Mouse (Mus musculus) forebrain, embryonic 14.5 days (tissue): ENCODE results near the gene Supt7l. TPM values are rescaled to one million over a fixed set of nuclear protein-coding genes. Genes with fewer than 3 reads are reported as not detected.
A peak's percentile ranks its signal among the peaks of the same experiment; 100 is the strongest.
"Not testable (repeated sequence)": the region's sequence is repeated elsewhere in the genome, so short reads cannot be mapped to it uniquely, and the experiment has no call there.

ENCODE experiments used
- ATAC-seq: fragments of 200-750 bp; cut with Nextera tagmentation; 2 replicates; pipeline ENCODE4 v1.8.0; 2017; ENCODE audit warnings: mild to moderate bottlenecking, moderate library complexity
- DNase-seq: peaks from one replicate; pipeline ENCODE4 v3.0.0-alpha.2; 2015; ENCODE audit warnings: low spot score
- H3K27ac ChIP-seq: fragments of 300-500 bp; sonication (generic); 2 replicates; pipeline ENCODE4 v1.5.1; 2014; ENCODE audit warnings: low read depth, mild to moderate bottlenecking, control low read depth, low read length, moderate library complexity
- H3K27me3 ChIP-seq: fragments of 300-500 bp; sonication (generic); replicated peaks from 2 replicates; pipeline ENCODE4 v1.6.1; 2014; ENCODE audit warnings: low read length, control low read depth, mixed read lengths; ENCODE audit not compliant: control insufficient read depth, insufficient read depth
- H3K36me3 ChIP-seq: fragments of 300-500 bp; sonication (generic); 2 replicates; pipeline ENCODE4 v1.6.1; 2014; ENCODE audit warnings: low read length, control low read depth; ENCODE audit not compliant: control insufficient read depth, insufficient read depth
- H3K4me1 ChIP-seq: fragments of 300-500 bp; sonication (generic); 2 replicates; pipeline ENCODE4 v1.6.1; 2014; ENCODE audit warnings: antibody characterized with exemption, low read length, control low read depth; ENCODE audit not compliant: control insufficient read depth, insufficient read depth
- H3K4me2 ChIP-seq: fragments of 300-500 bp; sonication (generic); 2 replicates; pipeline ENCODE4 v1.6.1; 2014; ENCODE audit warnings: mild to moderate bottlenecking, control low read depth, low read length
- H3K4me3 ChIP-seq: fragments of 300-500 bp; sonication (generic); 2 replicates; pipeline ENCODE4 v1.5.1; 2014; ENCODE audit warnings: low read depth, low read length, control low read depth
- H3K9ac ChIP-seq: fragments of 300-500 bp; sonication (generic); 2 replicates; pipeline ENCODE4 v1.6.1; 2014; ENCODE audit warnings: mild to moderate bottlenecking, low read length, control low read depth, moderate library complexity
- H3K9me3 ChIP-seq: fragments of 300-500 bp; sonication (generic); replicated peaks from 2 replicates; pipeline ENCODE4 v1.6.1; 2016; ENCODE audit warnings: low read length, control low read depth, mixed read lengths; ENCODE audit not compliant: control insufficient read depth
- WGBS: fragments of 180-500 bp; shearing (Covaris S2); extraction: QIAGEN DNeasy Blood & Tissue Kit; methylation state at CpG from one replicate; pipeline ENCODE4 v1.1.7; 2014; 5-methylcytosine and 5-hydroxymethylcytosine counted together
- polyA plus RNA-seq: library from polyadenylated mRNA; unstranded; fragments of >200 nt; fragmentation: Nextera tagmentation; extraction: Ambion mirVana; gene quantifications from 2 replicates; pipeline ENCODE4 v1.2.1, GENCODE M21; 2014

Gene Supt7l
- 10.0 and 13.7 TPM in 2 replicates for polyA plus RNA-seq

DNA sequence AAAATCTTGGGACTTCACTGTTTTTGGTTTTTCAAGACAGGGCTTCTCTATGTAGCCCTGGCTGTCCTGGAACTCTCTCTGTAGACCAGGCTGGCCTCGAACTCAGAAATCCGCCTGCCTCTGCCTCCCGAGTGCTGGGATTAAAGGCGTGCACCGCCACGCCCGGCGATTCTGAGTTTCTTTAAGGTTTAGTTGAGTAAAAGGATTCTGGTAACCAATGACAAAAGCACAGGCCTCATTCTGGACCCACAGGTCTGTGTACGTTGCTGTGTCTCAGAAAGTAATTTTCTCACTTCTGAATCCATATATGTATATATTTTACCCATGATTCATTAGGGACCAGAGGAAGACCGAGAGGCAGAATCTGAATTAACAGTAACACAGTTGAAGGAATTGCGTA is at the start of gene Supt7l:
TSS of gene Supt7l (minus strand) at position 101 of the 400 bp plus-strand sequence.
- ATAC-seq, result not testable (repeated sequence)

DNA sequence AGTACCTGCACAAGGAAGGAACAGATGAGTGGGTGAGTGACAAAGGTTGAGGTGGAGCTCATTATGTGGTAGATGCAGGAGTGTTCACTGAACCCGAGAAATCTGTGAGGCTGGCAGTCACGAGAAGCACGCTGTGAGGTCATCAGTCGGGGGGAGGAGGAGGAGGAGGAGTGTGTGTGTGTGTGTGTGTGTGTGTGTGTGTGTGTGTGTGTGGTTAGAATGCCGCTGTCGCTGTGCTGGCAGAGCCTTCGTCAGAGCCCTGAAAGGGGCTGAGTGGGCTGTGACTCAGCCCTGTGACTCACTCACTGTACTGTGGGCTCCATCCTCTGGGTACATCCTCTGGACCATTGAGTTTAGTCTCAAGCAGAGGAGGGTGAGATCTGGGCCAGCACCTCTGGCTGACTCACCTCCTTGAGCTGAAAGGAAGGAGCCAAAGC is 49.0 kb upstream of the Supt7l start:
- H3K27me3 ChIP-seq, result no peaks in the 10 kb centered on the region
- 80% methylated on average over 6 of the region's 7 CpGs for WGBS
- no peaks in the 10 kb centered on the region for H3K36me3 ChIP-seq
- H3K4me3 ChIP-seq, result no peak overlapping the region
- no peak for DNase-seq
- no peak overlapping the region for H3K27ac ChIP-seq
- no peaks in the 10 kb centered on the region for H3K9me3 ChIP-seq
- no peaks in the 10 kb centered on the region for H3K4me1 ChIP-seq
- H3K9ac ChIP-seq, result no peak overlapping the region
- H3K4me2 ChIP-seq, result no peak overlapping the region
- ATAC-seq, result no peak

More for the DNA sequence above, at the start of gene Supt7l:
- peaks cover 14% of the 10 kb centered on the region for H3K4me1 ChIP-seq
- H3K36me3 ChIP-seq, result peaks cover 32% of the 10 kb centered on the region
- peak within 1 kb of the TSS; percentile 90 for H3K4me3 ChIP-seq
- not testable (repeated sequence) for H3K9me3 ChIP-seq, DNase-seq, H3K27me3 ChIP-seq
- peak within 1 kb of the TSS; percentile 80; the same call in 1 of the 2 replicates for H3K27ac ChIP-seq
- peak within 1 kb of the TSS; percentile 97 for H3K4me2 ChIP-seq
- WGBS, result 78% methylated on average over 11 of the region's 11 CpGs
- peak within 1 kb of the TSS; percentile 87 for H3K9ac ChIP-seq

DNA sequence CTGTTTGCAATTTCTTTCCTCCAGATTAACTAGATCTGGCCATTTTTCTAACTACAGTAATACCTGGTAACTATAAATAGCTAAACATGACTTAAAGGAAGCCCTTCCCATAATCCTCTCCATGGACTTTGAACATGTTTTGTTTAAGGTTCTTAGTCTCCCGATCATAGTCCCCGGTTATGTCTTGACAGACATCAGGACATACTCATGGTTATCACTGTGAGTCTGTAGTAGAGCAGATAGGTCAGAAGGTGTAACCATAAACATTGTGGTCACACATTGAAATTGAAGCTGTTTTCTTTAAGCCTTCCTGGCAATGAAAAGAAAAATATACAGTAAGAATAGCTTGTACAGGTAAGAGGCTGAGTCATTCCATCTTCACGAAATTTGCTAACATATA is 46.1 kb upstream of the Supt7l start:
- 95% methylated on average over 3 of the region's 3 CpGs for WGBS
- H3K27ac ChIP-seq, result no peak overlapping the region

DNA sequence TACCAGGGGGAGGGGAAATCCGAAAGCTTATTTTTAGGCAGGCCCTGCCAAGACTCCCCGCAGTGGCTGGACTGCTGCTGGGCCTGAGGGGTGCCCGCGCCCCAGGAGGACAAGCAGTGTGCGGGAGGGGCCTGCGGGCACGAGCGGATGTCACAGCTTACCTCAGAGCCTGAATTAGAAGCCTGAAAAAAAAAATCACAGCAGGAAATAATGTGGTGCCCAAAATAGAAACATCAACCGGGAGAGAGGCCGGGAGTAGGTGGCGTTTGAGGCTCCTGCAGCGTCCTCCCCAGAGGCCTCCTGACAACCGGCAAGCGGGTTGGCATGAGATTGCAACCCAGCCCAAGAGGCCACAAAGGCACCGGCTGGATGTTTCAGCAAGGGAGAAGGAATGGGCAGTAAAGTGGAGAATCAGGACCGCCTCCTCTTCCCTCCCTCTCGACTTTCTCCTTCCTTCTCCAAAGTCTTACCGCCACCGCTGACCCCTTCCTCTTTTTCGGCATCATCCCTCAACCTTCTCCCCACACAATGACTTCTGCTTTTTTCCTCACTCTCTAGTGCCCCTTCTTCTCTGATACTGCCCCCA is 43.5 kb upstream of the Supt7l start:
- no peaks in the 10 kb centered on the region for H3K36me3 ChIP-seq
- H3K4me3 ChIP-seq, result no peak overlapping the region
- ATAC-seq (no peak), DNase-seq (no peak)
- H3K4me2 ChIP-seq, result peak overlapping the region; percentile 23
- no peak overlapping the region; the same call in 1 of the 2 replicates for H3K27ac ChIP-seq
- 22% methylated on average over 20 of the region's 20 CpGs for WGBS
- no peaks in the 10 kb centered on the region for H3K27me3 ChIP-seq
- no peaks in the 10 kb centered on the region for H3K4me1 ChIP-seq
- no peaks in the 10 kb centered on the region for H3K9me3 ChIP-seq
- 0 out of 2 replicates have a peak overlapping the region, but pooled peaks have one; percentile 17 for H3K9ac ChIP-seq

More for the DNA sequence above, 46.1 kb upstream of the Supt7l start:
- Histone ChIP-seq H3K36me3 (no peaks in the 10 kb centered on the region), H3K9ac (no peak overlapping the region), H3K4me1 (no peaks in the 10 kb centered on the region), H3K4me3 (no peak overlapping the region), H3K4me2 (no peak overlapping the region), H3K27me3 (no peaks in the 10 kb centered on the region), H3K9me3 (no peaks in the 10 kb centered on the region)
- DNase-seq (no peak), ATAC-seq (no peak)

DNA sequence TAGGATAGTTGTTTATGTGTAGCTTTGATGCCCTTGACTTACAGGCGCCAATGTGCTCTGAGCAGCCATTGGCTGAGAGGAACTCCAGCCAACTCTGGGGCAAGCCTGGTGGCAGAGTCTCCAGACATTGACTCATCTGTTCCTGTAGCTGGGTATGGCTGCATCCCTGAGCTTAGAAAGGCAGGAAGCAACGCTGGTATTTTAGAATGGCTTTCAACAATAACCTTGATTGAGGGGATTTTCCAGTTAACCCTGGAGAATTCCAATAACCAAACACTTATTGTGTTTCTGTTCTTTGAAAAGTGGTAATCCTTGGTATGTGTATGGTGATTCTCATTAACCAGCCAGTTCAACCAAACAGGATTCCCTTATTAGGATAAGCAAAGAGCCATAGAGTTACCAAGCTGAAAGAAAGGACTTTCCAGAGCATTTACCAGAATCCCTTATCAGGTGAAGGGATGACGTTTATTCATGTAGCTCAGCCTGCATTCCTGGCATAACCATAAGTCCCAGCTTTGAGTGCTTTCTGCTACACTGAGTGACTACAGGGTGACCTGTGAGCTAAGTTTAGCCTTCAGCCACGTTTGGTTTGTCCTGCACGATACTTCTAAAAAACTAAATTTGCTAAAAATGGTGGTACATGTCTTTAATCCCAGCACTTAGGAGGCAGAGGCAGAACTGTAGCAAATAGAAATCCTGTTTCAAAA is 40.5 kb upstream of the Supt7l start:
- 69% methylated on average over 5 of the region's 5 CpGs for WGBS
- ATAC-seq, result no peak
- Histone ChIP-seq H3K27ac (no peak overlapping the region), H3K4me2 (no peak overlapping the region), H3K27me3 (no peaks in the 10 kb centered on the region), H3K9ac (no peak overlapping the region), H3K36me3 (no peaks in the 10 kb centered on the region), H3K4me1 (no peaks in the 10 kb centered on the region), H3K9me3 (no peaks in the 10 kb centered on the region), H3K4me3 (no peak overlapping the region)
- no peak for DNase-seq

DNA sequence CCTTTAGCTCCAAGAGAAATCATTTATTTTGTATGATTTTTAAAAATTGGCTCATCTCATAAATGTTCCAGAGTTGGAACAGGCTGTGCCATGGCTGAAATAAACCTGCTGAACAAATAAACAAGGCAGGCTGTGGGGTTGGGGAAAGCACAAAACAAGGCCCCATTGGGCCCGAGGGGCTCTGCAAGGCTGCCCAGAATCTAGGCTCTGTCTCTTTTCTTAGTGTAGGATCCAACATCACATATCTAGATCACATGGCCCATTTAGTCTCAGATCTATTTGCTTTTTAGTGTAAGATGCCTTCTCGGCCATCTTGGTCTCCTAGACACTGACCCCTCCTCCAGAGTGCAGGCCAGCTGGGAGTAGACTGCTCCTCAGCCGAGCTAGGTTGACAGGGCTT is 38.9 kb upstream of the Supt7l start:
- Histone ChIP-seq H3K4me1 (no peaks in the 10 kb centered on the region), H3K27me3 (no peaks in the 10 kb centered on the region), H3K36me3 (peaks cover 14% of the 10 kb centered on the region), H3K9ac (no peak overlapping the region), H3K4me3 (no peak overlapping the region), H3K9me3 (no peaks in the 10 kb centered on the region), H3K4me2 (no peak overlapping the region), H3K27ac (no peak overlapping the region)
- DNase-seq (no peak), ATAC-seq (no peak)
- WGBS, result 58% methylated on average over 3 of the region's 3 CpGs

DNA sequence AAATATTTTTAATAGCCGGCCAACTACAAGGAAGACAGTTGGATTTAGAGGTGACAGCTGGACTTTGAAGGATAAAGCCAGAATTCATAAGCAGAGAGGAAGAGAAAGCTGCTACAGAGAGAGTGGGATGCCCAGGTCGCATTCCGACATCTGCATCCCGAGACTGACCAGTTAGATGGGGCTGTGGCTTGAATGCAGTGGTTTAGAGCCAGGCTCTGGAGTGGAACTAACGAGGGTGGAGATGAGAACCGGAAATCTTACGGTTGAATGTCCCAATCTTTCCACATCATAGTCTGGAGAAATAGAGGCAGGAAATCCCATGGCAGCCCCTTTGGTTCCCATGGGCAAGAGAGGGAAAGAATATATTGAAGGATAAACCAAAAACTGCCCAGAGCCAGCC is 38.4 kb upstream of the Supt7l start:
- Histone ChIP-seq H3K4me3 (no peak overlapping the region), H3K27ac (no peak overlapping the region), H3K9me3 (no peaks in the 10 kb centered on the region), H3K4me1 (no peaks in the 10 kb centered on the region), H3K27me3 (no peaks in the 10 kb centered on the region), H3K4me2 (no peak overlapping the region), H3K36me3 (peaks cover 14% of the 10 kb centered on the region), H3K9ac (no peak overlapping the region)
- 62% methylated on average over 7 of the region's 7 CpGs for WGBS
- DNase-seq, result no peak
- ATAC-seq, result no peak

DNA sequence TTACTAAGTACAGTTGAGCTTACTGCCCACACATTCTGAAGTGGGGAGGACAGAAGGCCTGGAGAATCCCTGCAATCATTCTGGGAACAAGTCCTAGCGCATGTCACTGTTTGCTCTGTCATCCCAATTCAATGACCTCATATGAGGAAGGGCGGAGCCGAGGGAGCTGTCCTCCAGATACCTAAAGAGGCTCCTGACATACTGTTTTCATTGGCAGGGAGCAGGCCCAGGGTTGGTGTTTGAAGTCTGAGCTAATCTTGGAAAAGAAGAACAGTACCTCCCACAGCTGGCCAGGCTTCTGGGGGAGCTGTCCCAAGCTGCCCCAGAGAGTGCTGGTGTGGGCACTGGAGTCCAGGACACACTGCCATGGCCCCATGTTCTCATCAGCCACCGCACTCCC is 37.4 kb upstream of the Supt7l start:
- H3K36me3 ChIP-seq, result peaks cover 20% of the 10 kb centered on the region
- H3K9ac ChIP-seq, result no peak overlapping the region
- H3K4me2 ChIP-seq, result no peak overlapping the region
- no peaks in the 10 kb centered on the region for H3K27me3 ChIP-seq
- H3K4me3 ChIP-seq, result no peak overlapping the region
- DNase-seq (no peak), ATAC-seq (no peak)
- H3K9me3 ChIP-seq, result no peaks in the 10 kb centered on the region
- WGBS, result 90% methylated on average over 4 of the region's 4 CpGs
- no peak overlapping the region for H3K27ac ChIP-seq
- no peaks in the 10 kb centered on the region for H3K4me1 ChIP-seq

DNA sequence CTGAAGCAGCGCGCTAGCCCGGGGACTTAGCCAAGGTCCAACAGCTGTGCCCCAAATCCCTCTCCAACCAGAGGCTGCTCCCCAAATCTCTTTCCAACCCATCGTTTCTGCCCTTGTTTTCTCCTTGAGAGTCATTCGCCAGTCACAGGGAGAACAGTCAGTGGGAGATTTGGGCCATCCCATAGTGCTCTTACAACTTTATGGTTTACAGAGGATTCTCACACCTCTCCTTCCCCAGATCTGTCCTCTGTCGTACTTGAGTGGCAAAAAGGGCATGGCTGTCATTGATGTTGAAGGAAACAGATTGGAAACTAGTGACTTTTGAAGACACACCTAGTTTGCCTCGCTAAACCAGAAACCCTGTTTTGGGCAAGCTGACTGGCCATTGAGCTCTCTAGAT is 36.3 kb upstream of the Supt7l start:
- DNase-seq, result no peak
- no peaks in the 10 kb centered on the region for H3K4me1 ChIP-seq
- no peaks in the 10 kb centered on the region for H3K27me3 ChIP-seq
- H3K36me3 ChIP-seq, result peaks cover 30% of the 10 kb centered on the region
- no peak for ATAC-seq
- H3K27ac ChIP-seq, result no peak overlapping the region
- no peak overlapping the region for H3K9ac ChIP-seq
- no peak overlapping the region for H3K4me2 ChIP-seq
- no peaks in the 10 kb centered on the region for H3K9me3 ChIP-seq
- no peak overlapping the region for H3K4me3 ChIP-seq
- 48% methylated on average over 7 of the region's 7 CpGs for WGBS
